Mouse (Mus musculus): ENCODE measurements around the gene Rnf128. TPM values are rescaled to one million over a fixed set of nuclear protein-coding genes. Genes with fewer than 3 reads are reported as not detected.
"Not testable (repeated sequence)": the region's sequence is repeated elsewhere in the genome, so short reads cannot be mapped to it uniquely, and the experiment has no call there.

The Rnf128 gene
- total and polyA plus RNA-seq, 2 experiments from 2014 or later, result 7.4 to 7.7 TPM

DNA sequence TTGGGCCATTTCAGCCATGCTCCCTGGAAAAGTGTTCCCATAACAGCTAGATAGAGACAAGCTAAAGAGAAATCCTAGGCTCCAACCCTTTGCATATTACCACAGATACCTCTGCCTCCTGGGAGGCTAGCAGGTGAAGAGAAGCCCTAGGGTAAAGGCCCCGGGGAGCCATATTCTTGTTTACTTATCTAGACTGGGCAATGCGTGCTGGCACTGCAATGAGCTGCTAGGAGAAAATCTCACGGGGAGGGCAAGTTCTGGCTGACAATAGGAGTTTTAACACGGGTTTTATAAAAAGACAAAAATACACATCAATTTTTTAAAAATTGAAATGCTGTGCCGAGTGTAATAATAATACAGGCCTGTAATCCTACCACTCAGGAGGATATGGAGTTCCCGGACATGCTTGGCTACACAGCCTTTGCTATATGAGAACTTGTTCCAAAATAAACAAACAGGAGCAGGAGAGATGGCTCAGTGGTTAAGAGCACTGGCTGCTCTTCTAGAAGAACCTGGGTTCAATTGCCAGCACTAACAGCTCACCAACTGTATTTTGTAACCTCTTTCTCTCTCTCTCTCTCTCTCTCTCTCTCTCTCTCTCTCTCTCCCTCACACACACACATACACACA, 15.6 kb downstream of the Rnf128 start:
- Histone ChIP-seq H3K27ac (no peak overlapping the region), H3K4me3 (ENCODE audit: low read length) (no peak overlapping the region), H3K36me3 (ENCODE audit: insufficient read depth, low read length) (no peaks in the 10 kb centered on the region), H3K4me1 (ENCODE audit: insufficient read depth, low read length) (no peaks in the 10 kb centered on the region), H3K4me2 (ENCODE audit: low read depth, low read length) (no peak overlapping the region), H3K27me3 (ENCODE audit: insufficient read depth, low read length) (no peaks in the 10 kb centered on the region), H3K9me3 (ENCODE audit: low read length) (no peaks in the 10 kb centered on the region), H3K9ac (replicated peaks; ENCODE audit: low read length) (no peak overlapping the region)
- no peak for DNase-seq (ENCODE audit: low spot score)
- 78% methylated on average over 6 of the region's 6 CpGs for WGBS
- TF ChIP-seq CTCF (IDR thresholded peaks at IDR 0.05; ENCODE audit: low read depth), result no peak
- ATAC-seq, result no peak

DNA sequence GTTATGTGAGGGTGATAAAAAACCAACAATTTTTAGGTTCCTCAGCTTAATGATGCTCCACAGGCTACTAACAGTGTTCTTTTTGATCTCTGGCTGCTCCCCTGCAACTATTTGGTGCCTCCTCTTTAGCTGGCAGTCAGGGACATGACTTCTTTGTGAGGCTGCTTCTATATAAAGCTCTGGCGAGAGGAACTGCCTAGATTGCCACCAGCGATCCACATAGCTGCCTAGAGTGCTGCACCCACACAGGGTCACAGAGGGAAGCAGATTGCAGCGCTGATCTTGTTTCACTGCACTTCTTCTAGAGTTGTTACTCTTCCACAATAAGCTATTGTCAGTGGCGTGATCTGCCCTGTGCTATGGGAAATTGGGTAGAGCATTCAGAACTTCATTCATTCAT, 20.5 kb downstream of the Rnf128 start:
- Histone ChIP-seq H3K4me1 (ENCODE audit: insufficient read depth, low read length) (no peaks in the 10 kb centered on the region), H3K4me3 (ENCODE audit: low read length) (no peak overlapping the region), H3K36me3 (ENCODE audit: insufficient read depth, low read length) (no peaks in the 10 kb centered on the region), H3K27ac (no peak overlapping the region), H3K9me3 (ENCODE audit: low read length) (no peaks in the 10 kb centered on the region), H3K9ac (replicated peaks; ENCODE audit: low read length) (no peak overlapping the region), H3K27me3 (ENCODE audit: insufficient read depth, low read length) (no peaks in the 10 kb centered on the region), H3K4me2 (ENCODE audit: low read depth, low read length) (no peak overlapping the region)
- WGBS, result 55% methylated on average over 4 of the region's 4 CpGs
- DNase-seq (ENCODE audit: low spot score), result no peak
- no peak for ATAC-seq
- TF ChIP-seq CTCF (IDR thresholded peaks at IDR 0.05; ENCODE audit: low read depth), result no peak

DNA sequence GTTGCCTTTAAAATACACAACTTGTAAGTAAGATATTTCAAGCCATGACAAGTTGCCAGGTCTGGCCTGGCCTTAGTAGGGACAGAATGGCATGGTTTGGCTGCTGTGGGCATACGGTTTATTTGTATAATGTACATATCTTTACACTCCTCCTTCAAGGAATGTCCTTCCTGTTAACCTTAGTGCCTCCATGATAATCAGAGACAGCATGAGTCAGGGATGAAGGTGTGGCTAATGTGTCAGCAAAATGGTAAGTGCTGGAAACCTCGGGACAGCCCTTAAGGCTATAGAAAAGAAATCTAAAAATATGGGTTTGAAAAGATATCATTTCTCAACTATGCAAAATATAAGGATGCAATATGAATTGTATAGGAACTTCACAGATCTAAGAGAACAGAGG, 23.6 kb downstream of the Rnf128 start:
- H3K4me1 ChIP-seq (ENCODE audit: insufficient read depth, low read length); H3K4me3 ChIP-seq (ENCODE audit: low read length); H3K4me2 ChIP-seq (ENCODE audit: low read depth, low read length); H3K27me3 ChIP-seq (ENCODE audit: insufficient read depth, low read length); DNase-seq (ENCODE audit: low spot score); H3K36me3 ChIP-seq (ENCODE audit: insufficient read depth, low read length); H3K27ac ChIP-seq; ATAC-seq; H3K9ac ChIP-seq (replicated peaks; ENCODE audit: low read length); H3K9me3 ChIP-seq (ENCODE audit: low read length): not testable (repeated sequence)
- 85% methylated on average over 2 of the region's 2 CpGs for WGBS

DNA sequence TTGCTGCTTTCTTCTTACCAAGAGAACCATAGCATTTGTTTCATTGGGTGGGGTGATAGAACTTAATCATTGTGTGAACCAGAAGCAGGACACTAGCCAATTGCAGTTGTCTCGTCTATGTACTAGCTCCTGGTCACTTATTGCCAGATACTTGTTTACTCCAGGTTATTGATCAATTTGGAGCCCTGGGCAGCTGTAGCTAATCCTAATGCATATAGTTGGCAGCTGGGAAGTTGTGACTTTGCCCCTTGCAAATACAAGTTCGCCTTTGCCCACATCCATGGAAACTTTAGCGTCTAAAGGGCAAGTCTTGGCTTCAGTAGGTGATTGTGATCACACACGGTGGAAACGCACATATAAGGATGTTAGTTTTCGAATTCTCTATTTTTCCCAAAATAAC, 33.3 kb downstream of the Rnf128 start:
- TF ChIP-seq CTCF (IDR thresholded peaks at IDR 0.05; ENCODE audit: low read depth), result no peak
- no peak overlapping the region for H3K4me2 ChIP-seq (ENCODE audit: low read depth, low read length)
- no peak overlapping the region for H3K27ac ChIP-seq
- H3K27me3 ChIP-seq (ENCODE audit: insufficient read depth, low read length), result no peaks in the 10 kb centered on the region
- no peaks in the 10 kb centered on the region for H3K36me3 ChIP-seq (ENCODE audit: insufficient read depth, low read length)
- no peaks in the 10 kb centered on the region for H3K4me1 ChIP-seq (ENCODE audit: insufficient read depth, low read length)
- 81% methylated on average over 6 of the region's 6 CpGs for WGBS
- no peak overlapping the region for H3K4me3 ChIP-seq (ENCODE audit: low read length)
- DNase-seq (ENCODE audit: low spot score) (no peak), ATAC-seq (no peak)
- H3K9me3 ChIP-seq (ENCODE audit: low read length), result no peaks in the 10 kb centered on the region
- H3K9ac ChIP-seq (replicated peaks; ENCODE audit: low read length), result no peak overlapping the region

DNA sequence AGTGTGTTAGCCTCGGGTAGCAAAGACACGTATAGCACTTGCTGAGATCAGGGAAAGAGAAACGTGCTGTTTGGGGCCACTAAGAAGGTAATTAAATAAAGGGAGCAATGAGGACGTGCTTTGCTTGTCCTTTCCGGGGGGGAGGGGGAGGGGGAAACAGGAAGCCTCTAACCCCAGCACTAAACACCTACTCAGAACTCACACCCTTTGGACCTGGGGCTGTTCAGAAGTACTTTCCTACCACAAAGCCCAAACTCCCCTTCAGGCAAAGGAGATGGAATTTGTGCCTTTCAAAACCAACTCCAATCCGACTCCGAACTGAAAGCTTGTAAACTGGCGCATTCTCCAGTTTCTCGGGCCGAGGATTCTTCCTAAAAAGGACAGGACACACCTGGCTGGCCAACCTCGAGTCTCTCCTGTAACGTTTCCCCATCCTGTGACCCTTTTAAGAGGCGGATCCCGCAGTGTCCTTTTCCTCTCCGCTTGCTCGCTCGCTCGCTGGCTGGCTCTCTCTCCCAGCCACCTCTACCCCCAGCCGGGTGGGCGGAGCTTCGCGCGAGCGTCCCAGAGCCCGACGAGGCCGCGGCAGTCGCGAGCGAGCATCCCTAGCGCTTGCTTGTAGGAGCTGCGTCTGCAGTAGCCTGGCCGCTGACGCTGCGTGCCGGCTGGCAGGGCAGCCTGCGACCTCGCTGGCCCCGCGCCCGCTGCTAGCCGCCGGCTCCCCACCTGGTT, 47.1 kb downstream of the Rnf128 start:
- H3K9me3 ChIP-seq (ENCODE audit: low read length), result no peaks in the 10 kb centered on the region
- H3K27me3 ChIP-seq (ENCODE audit: insufficient read depth, low read length), result peaks cover 3% of the 10 kb centered on the region; the same call in 1 of the 2 replicates
- DNase-seq (ENCODE audit: low spot score), result peak; percentile 80
- WGBS, result 26% methylated on average over 40 of the region's 44 CpGs
- TF ChIP-seq CTCF (IDR thresholded peaks at IDR 0.05; ENCODE audit: low read depth), result peak; percentile 24; the same call in 1 of the 2 replicates
- peak overlapping the region; percentile 58 for H3K4me3 ChIP-seq (ENCODE audit: low read length)
- H3K9ac ChIP-seq (replicated peaks; ENCODE audit: low read length), result peak overlapping the region; percentile 58
- peak overlapping the region; percentile 56; the same call in 1 of the 2 replicates for H3K27ac ChIP-seq
- H3K36me3 ChIP-seq (ENCODE audit: insufficient read depth, low read length), result no peaks in the 10 kb centered on the region
- no peaks in the 10 kb centered on the region for H3K4me1 ChIP-seq (ENCODE audit: insufficient read depth, low read length)
- ATAC-seq, result peak; percentile 96
- peak overlapping the region; percentile 66 for H3K4me2 ChIP-seq (ENCODE audit: low read depth, low read length)

DNA sequence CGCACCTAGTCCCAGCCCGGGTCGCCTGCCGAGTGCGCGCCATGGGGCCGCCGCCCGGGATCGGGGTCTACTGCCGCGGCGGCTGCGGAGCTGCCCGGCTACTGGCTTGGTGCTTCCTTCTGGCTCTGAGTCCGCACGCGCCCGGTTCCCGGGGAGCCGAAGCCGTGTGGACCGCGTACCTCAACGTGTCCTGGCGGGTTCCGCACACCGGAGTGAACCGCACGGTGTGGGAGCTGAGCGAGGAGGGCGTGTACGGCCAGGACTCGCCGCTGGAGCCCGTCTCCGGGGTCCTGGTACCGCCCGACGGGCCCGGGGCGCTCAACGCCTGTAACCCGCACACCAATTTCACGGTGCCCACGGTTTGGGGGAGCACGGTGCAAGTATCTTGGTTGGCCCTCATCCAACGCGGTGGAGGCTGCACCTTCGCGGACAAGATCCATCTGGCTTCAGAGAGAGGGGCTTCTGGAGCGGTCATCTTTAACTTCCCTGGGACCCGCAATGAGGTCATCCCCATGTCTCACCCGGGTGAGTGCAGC, 47.7 kb downstream of the Rnf128 start:
- 30% methylated on average over 54 of the region's 54 CpGs for WGBS
- H3K4me2 ChIP-seq (ENCODE audit: low read depth, low read length), result peak overlapping the region; percentile 66
- peak; percentile 73; the same call in 1 of the 2 replicates for ATAC-seq
- peaks cover 3% of the 10 kb centered on the region; the same call in 1 of the 2 replicates for H3K27me3 ChIP-seq (ENCODE audit: insufficient read depth, low read length)
- H3K4me1 ChIP-seq (ENCODE audit: insufficient read depth, low read length), result no peaks in the 10 kb centered on the region
- peak overlapping the region; percentile 56; the same call in 1 of the 2 replicates for H3K27ac ChIP-seq
- TF ChIP-seq CTCF (IDR thresholded peaks at IDR 0.05; ENCODE audit: low read depth), result no peak
- H3K9ac ChIP-seq (replicated peaks; ENCODE audit: low read length), result peak overlapping the region; percentile 58
- no peaks in the 10 kb centered on the region for H3K36me3 ChIP-seq (ENCODE audit: insufficient read depth, low read length)
- peak; percentile 12 for DNase-seq (ENCODE audit: low spot score)
- peak overlapping the region; percentile 58 for H3K4me3 ChIP-seq (ENCODE audit: low read length)
- H3K9me3 ChIP-seq (ENCODE audit: low read length), result no peaks in the 10 kb centered on the region
